Mouse (Mus musculus): ENCODE results near the gene Nkx3-2. TPM values are rescaled to one million over a fixed set of nuclear protein-coding genes. Genes with fewer than 3 reads are reported as not detected.

Gene Nkx3-2
- polyA plus RNA-seq (2015; fragmentation: Nextera tagmentation; extraction: Ambion mirVana), result not detected in 2 replicates

DNA sequence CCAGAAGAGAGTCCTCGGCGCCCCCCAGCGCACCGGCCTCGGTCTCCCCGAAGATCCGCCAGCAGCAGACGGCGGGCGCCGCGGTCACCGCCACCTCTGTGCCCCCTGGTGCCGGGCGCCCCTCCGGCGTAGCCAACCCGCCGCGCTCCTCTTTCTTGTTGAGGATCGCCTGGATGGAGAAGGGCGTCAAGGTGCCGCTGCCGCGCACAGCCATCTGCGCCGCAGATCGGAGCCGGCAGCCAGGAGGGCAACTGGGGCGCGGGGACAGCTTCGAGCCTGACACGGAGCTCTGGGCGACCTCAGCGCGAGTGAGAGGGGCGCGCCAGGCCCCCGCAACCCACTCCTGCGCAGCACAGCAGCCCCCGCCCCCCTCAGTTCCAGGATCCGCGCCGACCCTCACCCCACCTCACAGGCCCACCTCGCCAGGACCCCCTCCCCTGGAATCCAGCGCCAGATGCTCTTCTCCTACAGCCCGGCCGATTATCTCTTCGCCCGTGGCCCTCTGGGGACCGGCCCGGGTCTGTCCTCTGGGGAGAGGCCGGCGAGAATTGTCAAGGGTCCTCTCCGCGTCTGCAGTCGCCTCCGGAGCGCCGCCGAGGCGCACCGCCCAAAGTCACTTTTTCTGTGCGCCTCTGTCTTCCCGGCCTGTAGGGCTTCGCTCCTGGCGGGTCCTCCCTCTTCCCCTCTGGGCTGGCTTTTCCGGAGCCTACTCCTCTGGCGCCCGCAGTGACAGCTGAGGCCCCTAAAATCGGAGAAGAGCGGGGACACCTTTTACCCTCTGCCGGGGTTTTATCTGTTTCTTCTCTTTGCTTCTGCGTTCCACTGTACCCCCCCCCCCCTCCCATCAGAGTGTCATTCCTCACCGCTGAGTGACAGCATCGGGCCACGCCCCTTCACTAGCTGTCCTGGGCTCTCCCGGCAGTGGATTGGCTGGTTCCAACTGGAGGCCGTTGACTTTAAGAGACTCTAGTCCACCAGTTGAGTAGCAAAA, at the start of gene Nkx3-2:
Gene Nkx3-2, minus strand, starts transcription at position 771 of the 991 bp plus-strand sequence.

Other genes starting within 250 kb of the Nkx3-2 start
- 56.3 and 58.7 TPM in 2 replicates for gene Rab28, start 56.3 kb downstream of the Nkx3-2 start, polyA plus RNA-seq (2015; fragmentation: Nextera tagmentation; extraction: Ambion mirVana)
- 31.0 and 35.8 TPM in 2 replicates for gene Bod1l, start 79.8 kb upstream of the Nkx3-2 start, polyA plus RNA-seq (2015; fragmentation: Nextera tagmentation; extraction: Ambion mirVana)

All from neural tube, postnatal 0 days (tissue).